Mouse (Mus musculus) cerebellum, adult 18-20 months (tissue): ENCODE measurements around the gene Vps26b.

Source experiments
- DNase-seq, 2 experiments: peaks; one replicate each; pipeline ENCODE4 v3.0.0; 2021

Vps26b gene

GRCm38 (mm10) chr9:26993118-26993517, 36.7 kb downstream of the Vps26b start:
- DNase-seq, result peak in 1 of 2 experiments; percentile 25

GRCm38 (mm10) chr9:26990181-26990580, 39.7 kb downstream of the Vps26b start:
- no peak for DNase-seq

- DNase-seq, result no peak
Measured at GRCm38 (mm10) chr9:26985668-26986277, 44.1 kb downstream of the Vps26b start.

- DNase-seq, result no peak
Measured at GRCm38 (mm10) chr9:26985090-26985613, 44.7 kb downstream of the Vps26b start.

- DNase-seq, result no peak
Measured at GRCm38 (mm10) chr9:26978776-26979175, 51.1 kb downstream of the Vps26b start.

GRCm38 (mm10) chr9:26977754-26978153, 52.1 kb downstream of the Vps26b start:
- DNase-seq, result no peak
